Mouse (Mus musculus) 3T3-L1 (cell line): Measurements from ENCODE around the gene Ephb6.

Experiments used
- DNase-seq: peaks from one replicate; pipeline ENCODE4 v3.0.0-alpha.2; 2015; ENCODE audit warnings: low read depth, low spot score

The Ephb6 gene

DNA sequence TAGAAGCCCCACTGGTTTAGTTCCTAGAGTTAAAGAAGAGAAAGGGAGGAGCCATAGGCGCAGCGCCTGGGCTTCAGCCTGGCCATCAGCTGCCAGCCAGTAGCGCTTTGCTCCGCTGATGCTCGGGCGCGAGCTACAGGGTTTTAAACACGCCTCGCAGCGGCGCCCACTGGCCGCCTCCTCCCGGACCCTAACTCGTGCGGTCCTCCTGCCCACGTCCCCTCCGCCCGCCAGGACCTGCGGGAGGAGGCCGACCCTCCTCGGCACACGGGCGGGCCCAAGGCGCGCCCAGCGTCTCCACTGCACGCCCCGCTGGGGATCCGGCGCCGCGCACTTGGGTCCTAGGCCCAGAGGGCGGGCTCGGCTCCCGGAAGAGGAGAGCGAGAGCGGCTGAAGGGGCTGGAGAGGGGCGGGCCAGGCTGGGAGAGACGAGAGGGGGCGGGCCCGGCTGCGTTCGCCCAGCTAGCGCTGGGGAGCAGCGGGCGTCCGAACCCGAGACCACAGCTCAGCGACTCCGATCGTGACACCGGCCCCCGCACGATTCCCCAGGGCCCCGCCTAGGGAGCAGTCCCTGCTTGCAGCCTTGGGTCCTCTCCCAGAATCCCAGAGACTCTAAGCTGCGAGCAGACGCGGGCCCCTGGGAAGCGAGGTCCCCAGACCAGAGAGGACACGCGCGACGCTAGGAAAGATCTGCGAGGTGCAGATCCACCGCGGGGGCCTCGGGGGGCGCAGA lies at the start of gene Ephb6:
TSS of gene Ephb6 (plus strand) at position 422 of the 733 bp plus-strand sequence.
- peak; percentile 61 for DNase-seq

GRCm38 (mm10) chr6:41556389-41556788 lies 48.9 kb upstream of the Ephb6 start:
- DNase-seq = peak; percentile 77

DNA sequence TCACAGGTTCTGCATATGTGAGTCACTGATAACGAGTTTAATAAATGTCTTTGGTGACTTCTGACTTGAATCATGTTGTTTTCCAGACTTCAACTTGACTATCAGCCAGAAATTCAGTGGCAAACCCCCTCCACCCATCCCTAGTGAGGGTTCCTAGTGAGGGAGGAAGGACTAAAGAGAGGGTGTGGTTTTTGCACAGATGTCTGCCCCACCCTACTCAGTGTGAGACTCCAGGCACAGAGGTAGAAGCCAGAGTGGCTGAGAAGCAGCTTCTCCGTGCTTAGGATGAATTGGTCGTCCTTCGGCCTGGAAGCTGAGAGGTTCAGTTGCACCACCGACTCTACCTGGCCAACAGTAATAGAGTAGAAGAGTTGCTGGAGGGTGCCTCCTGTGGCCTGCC lies 47.8 kb upstream of the Ephb6 start:
- no peak for DNase-seq

DNA sequence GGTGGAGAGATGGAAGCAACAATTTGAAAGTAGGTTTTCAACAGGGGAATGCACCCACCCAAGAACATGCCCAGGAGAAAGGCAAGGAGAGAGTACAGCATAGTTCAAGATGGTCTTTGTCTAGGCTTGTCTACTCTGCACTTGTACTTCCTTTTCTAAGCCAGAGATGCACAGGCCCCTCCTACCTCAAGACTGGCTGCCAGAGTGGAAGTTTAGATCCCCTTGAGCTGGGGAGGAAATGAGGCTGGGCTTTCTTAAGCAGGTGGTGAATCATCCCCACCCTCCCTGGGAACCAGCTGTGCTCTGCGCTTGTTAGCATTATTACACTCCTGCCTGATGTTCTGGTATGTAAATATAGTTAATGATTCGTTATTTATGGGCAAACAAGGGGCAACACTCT lies 47.0 kb upstream of the Ephb6 start:
- DNase-seq = peak; percentile 40

DNA sequence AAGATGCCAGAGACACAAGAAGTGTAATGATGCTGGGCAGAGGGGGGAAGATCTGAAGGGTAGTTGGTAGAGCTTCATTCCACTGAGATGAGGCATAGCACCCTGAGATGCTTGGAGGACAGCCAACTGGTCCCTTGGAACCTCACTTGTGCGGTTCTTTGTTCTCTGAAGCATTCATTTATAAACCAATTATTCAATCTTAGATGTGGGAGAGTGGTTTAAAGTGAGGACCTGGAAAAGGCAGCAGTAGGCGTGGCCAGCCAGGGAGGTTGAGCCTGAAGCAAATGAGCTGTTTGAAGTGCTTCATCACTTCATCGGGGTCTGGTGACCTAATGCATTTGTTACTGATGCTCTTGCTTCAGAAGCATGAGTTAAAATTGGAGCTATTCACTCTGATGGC lies 46.0 kb upstream of the Ephb6 start:
- peak; percentile 58 for DNase-seq

DNA sequence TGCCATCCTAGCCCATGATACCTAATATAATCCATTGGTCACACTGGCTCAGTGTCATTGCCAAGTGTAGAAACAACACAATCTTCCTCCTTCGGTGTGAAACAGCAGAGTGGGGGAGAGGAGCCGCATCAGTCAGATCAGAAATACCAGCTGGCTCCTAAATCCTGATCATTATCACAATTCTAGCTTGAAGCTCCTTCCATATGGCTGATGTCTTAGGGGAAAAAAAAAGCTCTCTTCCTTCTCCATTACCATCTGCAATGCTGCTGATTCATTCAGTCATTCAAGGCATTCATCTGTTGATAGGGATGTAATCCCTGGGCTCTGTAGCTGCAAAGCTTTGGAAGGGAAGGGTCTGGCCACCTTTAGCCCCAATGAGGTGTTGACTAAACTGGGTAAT lies 45.0 kb upstream of the Ephb6 start:
- DNase-seq = no peak

DNA sequence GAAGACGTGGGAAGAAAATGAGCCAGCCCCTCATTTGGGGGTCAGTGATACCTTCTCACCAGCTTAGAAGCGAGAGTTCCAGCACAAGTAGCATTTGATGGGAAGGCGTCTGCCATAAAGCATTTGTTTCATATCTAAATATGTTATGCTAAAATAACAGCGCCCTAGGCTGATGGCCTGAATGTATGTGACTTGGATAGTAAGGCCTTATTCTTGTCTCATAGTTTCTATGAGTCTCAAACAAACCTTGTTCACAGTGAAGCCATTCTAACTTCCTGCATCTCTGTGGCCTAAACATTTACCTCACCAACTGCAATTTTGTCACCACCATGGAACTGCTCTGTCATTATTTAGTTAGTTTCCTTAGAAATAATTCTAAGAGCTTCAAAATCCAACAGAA lies 42.7 kb upstream of the Ephb6 start:
- no peak for DNase-seq

DNA sequence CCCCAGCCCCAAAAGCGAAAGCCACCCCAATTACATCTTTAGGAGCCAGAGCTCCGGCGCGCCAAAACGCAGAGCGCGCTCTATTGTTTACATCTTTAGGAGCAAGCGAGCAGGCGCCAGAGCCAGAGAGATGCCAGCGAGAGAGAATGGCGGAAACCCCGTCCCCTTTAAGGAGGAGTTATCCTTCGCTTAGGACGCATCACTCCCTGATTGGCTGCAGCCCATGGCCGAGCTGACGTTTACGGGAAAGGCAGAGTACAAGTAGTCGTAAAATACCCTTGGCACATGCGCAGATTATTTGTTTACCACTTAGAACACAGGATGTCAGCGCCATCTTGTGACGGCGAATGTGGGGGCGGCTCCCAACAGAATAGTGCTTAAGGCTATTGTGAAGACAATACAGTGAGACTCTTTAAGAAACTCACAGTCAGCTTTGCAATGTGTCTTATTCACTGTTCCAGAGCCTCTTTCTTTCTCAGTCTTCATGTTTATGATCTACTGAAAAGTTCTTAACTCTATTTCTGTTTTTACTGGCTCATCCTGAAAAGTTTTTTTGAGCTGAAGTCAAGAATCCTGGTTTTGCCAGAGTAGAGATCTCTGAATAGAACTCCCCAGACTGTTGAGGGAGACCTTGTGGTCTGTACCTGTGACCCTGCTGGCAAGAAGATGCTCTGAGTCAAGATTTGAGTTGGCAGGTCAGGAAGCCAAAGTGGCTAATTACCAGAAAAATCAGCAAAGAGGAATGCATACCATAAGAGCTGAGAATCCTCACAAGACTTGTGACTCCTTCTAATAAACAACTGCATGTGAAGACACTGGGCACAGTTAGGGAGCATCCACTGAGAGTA lies 42.0 kb upstream of the Ephb6 start:
- DNase-seq = peak; percentile 60

DNA sequence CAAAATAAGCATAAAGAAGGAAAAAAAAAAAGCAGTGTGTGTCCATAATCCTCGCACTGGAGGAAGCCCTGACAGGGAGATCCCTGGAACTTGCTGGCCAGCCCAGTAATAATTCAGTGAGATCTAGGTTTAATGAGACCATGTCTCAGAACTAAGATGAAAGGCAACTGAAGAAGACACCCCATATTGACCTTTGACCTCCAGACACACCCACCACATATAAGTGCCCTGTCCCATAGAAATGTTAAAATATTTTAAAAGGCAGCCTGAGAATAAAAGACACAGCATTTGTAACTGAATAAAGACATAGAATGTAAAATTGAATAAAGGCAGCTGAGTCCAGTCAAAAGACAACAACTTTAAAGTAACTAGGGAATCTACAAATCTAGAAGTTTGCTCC lies 40.0 kb upstream of the Ephb6 start:
- DNase-seq = no peak

DNA sequence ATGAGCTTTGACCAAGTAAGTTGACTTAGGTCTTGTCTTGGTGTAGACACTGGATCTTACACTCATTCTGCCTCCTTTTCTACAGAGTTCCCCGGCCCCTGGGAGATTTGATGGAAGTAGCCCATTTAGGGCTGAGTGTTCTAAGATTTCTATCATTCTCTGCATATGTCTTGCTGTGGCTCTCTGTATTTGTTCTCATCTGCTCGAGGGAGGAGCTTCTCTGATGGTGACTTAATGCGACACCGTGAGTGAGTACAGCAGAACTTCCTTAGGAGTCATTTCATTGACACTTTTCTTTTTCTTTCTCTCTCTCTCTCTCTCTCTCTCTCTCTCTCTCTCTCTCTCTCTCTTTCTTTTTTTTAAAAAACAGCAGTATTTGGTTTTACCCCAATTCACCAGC lies 38.3 kb upstream of the Ephb6 start:
- DNase-seq = no peak

GRCm38 (mm10) chr6:41569078-41569477 lies 36.2 kb upstream of the Ephb6 start:
- no peak for DNase-seq

DNA sequence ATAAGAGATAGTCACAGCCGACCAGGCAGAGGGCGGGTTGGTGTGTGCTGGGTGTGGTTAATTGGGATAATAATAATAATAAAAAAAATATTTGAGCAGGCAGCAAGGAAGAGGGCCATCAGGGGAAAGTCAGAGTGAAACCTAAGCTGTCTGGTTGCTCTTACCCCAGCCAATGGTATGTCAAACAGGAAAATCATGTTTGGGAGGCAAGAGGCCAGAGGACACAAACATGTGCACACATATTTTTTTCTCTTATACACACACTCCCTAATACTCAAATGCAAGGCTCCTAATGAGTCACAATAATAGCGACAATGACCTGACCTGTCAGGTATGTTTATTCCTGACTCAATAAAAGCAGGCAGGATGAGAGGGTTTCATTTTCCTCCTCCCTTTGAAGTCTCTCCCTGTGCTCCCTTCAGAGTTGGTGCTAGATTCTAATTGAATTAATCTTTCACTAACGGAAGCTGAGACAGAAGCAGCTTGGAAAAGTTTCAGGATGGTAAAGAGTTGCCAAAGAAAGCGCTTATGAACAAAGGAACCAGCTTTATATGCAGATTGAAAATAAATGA lies 28.7 kb upstream of the Ephb6 start:
- no peak for DNase-seq

DNA sequence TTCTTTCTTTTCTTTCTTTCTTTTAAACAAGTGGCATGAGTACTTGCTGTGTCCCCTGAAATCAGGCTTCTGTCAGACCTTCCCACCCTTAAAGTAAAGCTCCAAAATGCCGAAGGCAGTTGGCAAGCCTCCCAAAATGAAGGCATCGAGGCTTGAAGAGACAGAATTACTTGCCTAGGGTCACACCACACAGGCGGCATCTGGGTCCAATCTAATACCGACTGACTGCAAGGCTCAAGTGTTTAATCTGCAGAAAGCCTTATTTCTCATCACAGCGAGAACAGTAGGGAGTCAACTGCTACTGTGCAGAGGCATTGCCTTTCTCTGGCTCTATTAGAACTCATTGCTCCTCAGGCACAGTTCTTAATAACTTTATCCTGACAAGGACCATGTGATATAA lies 28.0 kb upstream of the Ephb6 start:
- DNase-seq = no peak

DNA sequence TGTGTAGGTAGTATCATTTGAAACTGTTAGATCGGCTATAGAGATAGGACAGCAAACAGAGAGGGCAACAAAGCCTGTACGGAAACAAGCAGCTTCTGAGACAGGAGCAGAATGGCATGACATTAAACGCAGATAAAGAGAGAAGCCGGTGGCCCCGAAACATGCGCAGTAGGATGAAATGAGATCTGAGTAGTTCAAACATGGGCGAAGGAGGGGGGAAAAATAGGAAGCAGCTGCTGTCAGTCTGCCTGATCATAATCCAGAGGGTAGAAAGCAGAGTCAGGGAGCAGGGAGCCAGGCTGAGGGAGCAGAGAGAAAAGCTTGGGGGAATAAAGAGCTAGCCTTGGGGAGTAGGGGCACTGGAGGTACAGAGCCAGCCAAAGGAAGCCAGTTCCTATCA lies 24.0 kb upstream of the Ephb6 start:
- DNase-seq = no peak

- DNase-seq = peak; percentile 73
Measured at GRCm38 (mm10) chr6:41582189-41582588, 23.1 kb upstream of the Ephb6 start.

- DNase-seq = peak; percentile 36
Measured at GRCm38 (mm10) chr6:41604401-41605050, 756 bp upstream of the Ephb6 start.

DNA sequence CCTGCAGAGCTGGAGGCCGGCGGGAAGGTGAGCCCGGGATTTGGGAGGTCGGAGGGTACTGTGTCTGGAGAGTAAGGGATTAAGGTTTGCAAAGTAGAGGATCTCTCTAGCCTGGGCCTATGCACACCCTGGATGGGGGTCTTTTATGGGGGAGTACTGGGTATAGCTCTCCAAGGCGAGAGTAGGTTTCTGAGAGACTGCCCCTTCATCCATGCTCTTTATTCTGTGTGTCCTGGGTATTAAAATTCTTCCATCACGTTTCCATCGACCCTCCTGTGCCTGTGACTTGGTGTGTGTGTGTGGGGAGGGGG lies 467 bp downstream of the Ephb6 start:
- no peak for DNase-seq

DNA sequence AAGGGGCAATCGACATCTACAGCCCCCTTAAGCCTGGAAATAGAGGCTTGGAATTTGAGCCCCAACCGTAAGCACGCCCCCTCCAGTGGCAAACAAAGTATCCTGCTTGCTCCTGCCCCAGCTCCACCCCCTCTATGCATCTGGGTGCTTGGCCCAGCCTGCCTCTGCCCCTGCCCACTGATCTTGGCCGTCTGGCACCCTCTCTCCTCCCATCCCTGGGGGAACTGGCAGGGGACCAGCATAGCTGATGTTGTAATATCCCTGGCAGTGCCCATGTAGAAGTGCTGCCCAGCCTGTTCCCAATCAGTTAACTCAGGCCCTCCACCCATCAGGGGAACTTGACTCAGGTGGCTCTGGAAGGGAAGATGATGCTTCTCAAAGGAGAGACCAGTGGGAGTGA lies 932 bp downstream of the Ephb6 start:
- peak; percentile 9 for DNase-seq

GRCm38 (mm10) chr6:41607637-41608036 lies 2.4 kb downstream of the Ephb6 start:
- DNase-seq = no peak

GRCm38 (mm10) chr6:41620173-41620798 lies 15.0 kb downstream of the Ephb6 start:
- no peak for DNase-seq

- DNase-seq = no peak
Measured at GRCm38 (mm10) chr6:41621241-41621990, 16.1 kb downstream of the Ephb6 start.
